Mouse (Mus musculus) cerebellum, adult 11-12 months (tissue): Measurements from ENCODE around the gene Morn2.

ENCODE experiments used
- DNase-seq: peaks from one replicate; pipeline ENCODE4 v3.0.0; 2022

Morn2 gene

DNA sequence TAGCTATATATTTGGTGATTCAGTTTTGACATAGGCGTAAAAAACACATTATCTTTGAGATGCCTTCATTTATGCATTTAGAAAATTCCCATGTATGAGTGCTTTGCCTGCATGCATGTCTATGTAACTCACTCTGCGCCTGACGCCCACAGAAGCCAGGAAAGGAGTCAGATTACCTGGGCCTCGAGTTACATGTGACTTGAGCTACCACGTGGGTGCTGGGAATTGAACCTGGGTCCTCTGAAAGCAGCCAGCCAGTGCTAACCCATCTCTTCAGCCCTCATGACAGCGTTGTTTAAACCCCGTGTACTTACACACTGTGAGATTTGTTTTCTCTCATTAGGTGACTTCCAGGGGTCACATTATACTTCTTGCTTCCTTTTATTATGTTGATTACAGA is 34.5 kb downstream of the Morn2 start:
- no peak for DNase-seq

DNA sequence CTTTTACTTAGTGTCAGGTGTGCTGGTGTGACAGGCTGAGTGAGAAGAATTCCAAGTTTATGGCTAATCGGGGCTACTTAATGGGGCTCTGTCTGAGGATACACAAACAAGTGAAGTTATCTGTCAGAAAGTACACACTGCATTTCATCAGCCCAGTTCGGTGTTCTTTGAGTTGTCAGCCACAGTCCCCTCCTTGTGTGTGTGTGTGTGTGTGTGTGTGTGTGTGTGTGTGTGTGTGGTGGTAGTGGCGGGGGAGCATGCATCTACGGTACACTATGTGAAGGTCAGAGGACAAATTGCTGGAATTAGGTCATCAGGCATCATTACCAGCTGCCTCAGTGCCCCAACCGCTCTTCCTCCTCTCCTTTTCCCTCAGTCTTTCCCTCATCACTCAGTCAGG is 35.5 kb downstream of the Morn2 start:
- DNase-seq, result no peak

DNA sequence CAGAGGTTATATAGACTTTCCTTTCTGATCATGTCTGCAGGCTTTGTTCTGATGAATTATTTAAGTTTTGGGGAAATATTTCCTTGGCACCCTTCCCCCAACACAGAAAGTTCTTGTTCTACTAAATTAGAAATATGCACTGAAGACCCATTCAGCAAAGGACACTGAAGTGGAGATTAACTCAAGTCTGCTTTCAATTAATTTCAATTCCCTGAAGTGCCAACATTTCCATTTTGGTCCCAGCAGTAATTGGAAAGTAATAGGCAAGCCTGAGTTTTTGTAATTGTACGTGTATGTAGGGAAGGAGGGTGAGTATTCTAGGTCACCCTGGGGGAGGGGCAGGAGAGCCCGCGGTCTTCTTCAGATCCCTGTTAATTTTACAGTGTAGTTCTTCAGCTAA is 36.4 kb downstream of the Morn2 start:
- DNase-seq, result no peak

DNA sequence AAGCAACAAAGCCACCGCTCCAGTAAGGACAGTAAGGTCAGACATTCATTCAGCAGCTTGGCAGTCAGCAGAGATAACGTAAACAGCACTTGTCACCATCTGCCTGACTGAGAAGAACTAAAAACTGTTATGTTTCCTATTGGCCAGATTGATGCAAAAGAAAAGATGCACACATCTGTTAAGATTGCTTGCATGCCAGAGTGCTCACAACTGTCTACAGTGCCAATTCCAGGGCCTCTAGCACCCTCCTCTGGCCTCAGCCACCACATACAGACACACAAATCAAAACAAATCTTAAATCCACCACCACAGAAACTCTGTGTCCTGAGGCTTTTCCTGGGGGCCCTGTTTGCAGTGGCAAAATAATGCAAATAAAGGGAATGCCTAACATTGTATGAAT is 42.4 kb downstream of the Morn2 start:
- DNase-seq, result no peak

DNA sequence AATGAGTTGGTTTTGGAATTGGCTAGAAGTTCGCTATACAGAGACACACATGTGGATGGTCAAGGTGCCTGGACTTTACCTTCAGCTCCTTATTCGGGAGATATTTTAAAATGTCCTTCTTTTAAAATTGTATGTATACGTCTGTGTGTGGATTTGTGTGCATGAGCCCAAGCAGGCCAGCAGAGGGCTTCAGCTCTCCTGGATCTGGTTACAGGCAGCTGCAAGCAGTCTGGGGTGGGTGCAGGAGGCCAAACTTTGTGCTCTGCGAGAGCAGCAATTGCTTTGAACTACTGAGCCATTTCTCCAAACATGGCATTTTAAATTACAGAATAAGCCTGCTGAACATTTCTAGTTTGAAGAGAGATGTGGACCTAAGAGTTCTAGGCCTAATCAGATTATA is 55.3 kb downstream of the Morn2 start:
- no peak for DNase-seq

DNA sequence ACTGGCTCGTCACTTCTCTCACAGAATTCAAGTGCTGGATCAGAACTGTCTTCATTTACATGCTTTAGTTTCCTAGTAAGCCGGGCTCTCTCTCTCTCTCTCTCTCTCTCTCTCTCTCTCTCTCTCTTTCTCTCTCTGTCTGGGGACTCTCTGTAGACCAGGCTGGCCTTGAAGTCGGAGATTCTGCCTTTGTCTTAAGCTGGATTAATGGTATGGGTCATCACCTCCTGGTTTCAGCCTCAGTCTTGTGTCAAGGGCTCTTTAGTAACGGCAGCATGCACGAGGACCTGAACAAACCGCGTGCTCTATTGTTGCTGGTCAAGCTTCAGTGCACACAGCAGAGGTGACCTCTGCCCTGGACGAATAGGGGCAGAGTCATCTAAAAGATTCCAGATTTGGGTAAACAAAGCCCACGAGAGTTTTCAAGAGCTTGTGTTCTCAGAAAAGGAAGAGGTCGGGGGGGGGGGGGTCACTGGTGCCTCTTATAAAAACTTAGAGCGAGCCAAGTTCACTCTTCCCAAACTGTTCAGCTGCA is 56.7 kb downstream of the Morn2 start:
- no peak for DNase-seq
